ENCODE assay signal across 27 mouse cellular contexts in the genomic region with DNA sequence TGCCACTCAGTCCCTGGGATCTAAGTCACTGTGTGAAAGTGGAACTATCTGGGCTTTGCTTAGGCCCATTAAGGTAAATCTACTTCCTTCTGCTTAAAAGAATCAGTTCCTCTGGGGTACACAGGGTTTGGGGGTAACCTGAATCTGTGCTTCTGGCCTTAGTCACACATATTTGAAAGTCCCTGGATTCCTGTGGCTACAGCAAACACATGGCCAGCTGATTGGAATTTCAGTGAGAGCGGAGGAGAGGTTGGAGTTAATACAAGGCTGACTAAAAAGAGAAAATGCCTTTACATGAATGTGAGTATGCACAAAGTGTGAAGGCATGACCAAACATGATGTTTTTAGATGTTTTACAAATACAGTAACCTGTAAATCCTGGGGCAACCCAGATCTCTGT. TPM values are rescaled to one million over a fixed set of nuclear protein-coding genes. Genes with fewer than 3 reads are reported as not detected.
"Had no signal": no experiment of that assay in that cellular context is flagged by ENCODE, and none has a peak within 500 bp of the region (broad histone marks: within the 10 kb centered on the region; RNA-seq: fewer than 3 reads in every experiment).

No protein-coding gene starts in this region.

- DNase-seq: kidney, adult 2 months; kidney, postnatal 36 days; layer of hippocampus, adult 9-11 months; layer of hippocampus, postnatal 36 days; left cerebral cortex, postnatal 4 days; liver, postnatal 0 days; lung, postnatal 10 days; lung, postnatal 36 days; midbrain, embryonic 14.5 days; retina, postnatal 1 day; right cerebral cortex, postnatal 25 days; spleen, adult 18-20 months; thymus, postnatal 25 days had no signal

- H3K4me3 ChIP-seq: left cerebral cortex, adult 2 months; limb, embryonic 12.5 days; limb, embryonic 15.5 days; lung, embryonic 15.5 days; neural tube, embryonic 13.5 days; stomach, embryonic 15.5 days had no signal

- ATAC-seq: intestine, postnatal 0 days; liver, postnatal 0 days had no signal

- H3K27me3 ChIP-seq: limb, embryonic 15.5 days; lung, embryonic 15.5 days; stomach, embryonic 15.5 days had no signal

- H3K4me1 ChIP-seq: neural tube, embryonic 13.5 days; stomach, embryonic 15.5 days had no signal

- H3K4me2 ChIP-seq: limb, embryonic 12.5 days; limb, embryonic 15.5 days; liver, embryonic 11.5 days; lung, embryonic 15.5 days; midbrain, embryonic 11.5 days; neural tube, embryonic 13.5 days; stomach, embryonic 15.5 days had no signal

- H3K36me3 ChIP-seq: limb, embryonic 12.5 days; limb, embryonic 15.5 days; lung, embryonic 15.5 days; neural tube, embryonic 13.5 days; stomach, embryonic 15.5 days had no signal

RNA-seq across cellular contexts. Expression of gene Fam107a, which starts 23.6 kb away (rescaled TPM):
- total RNA-seq: megakaryocyte progenitor cell, adult 5-6 weeks; megakaryocyte-erythroid progenitor cell, adult 5-6 weeks; neutrophil, adult 5-6 weeks had no signal
- polyA plus RNA-seq: liver, postnatal 0 days had no signal

RNA-seq across cellular contexts. Expression of gene Acox2, which starts 35.1 kb away (rescaled TPM):
- total RNA-seq: layer of hippocampus, adult 18-20 months; layer of hippocampus, postnatal 36 days; megakaryocyte progenitor cell, adult 5-6 weeks; megakaryocyte-erythroid progenitor cell, adult 5-6 weeks; neutrophil, adult 5-6 weeks had no signal
- polyA plus RNA-seq: kidney, embryonic 14.5 days; limb, embryonic 12.5 days; midbrain, embryonic 11.5 days; midbrain, embryonic 14.5 days; neural tube, embryonic 13.5 days had no signal
